Mouse (Mus musculus): ENCODE measurements around the gene 4930503B20Rik. TPM values are rescaled to one million over a fixed set of nuclear protein-coding genes. Genes with fewer than 3 reads are reported as not detected.

4930503B20Rik gene
- polyA plus RNA-seq, 1 experiment from 2014 or later, result not detected

GRCm38 (mm10) chr3:146682140-146682651, 31.1 kb upstream of the 4930503B20Rik start:
- Histone ChIP-seq H3K36me3 (ENCODE audit: control insufficient read depth, insufficient read depth, low read length) (no peaks in the 10 kb centered on the region), H3K4me1 (ENCODE audit: control insufficient read depth, insufficient read depth, low read length) (peaks cover 4% of the 10 kb centered on the region; the same call in 1 of the 2 replicates), H3K9ac (replicated peaks; ENCODE audit: low read depth, low read length) (no peak overlapping the region; the same call in 1 of the 2 replicates), H3K27me3 (ENCODE audit: control insufficient read depth, insufficient read depth, low read length) (no peaks in the 10 kb centered on the region), H3K27ac (ENCODE audit: low read length) (peak overlapping the region; percentile 18; the same call in 1 of the 2 replicates), H3K4me3 (ENCODE audit: low read depth, low read length) (peak overlapping the region; percentile 10; the same call in 1 of the 2 replicates), H3K9me3 (ENCODE audit: control insufficient read depth, low read depth, low read length) (no peaks in the 10 kb centered on the region), H3K4me2 (replicated peaks; ENCODE audit: low read depth, low read length) (peak overlapping the region; percentile 43)
- 42% methylated on average over 13 of the region's 13 CpGs for WGBS
- ATAC-seq (ENCODE audit: insufficient number of reproducible peaks, insufficient read depth, low FRiP score, low read depth), result no peak

- 65% methylated on average over 8 of the region's 8 CpGs for WGBS
- H3K27me3 ChIP-seq (ENCODE audit: control insufficient read depth, insufficient read depth, low read length), result no peaks in the 10 kb centered on the region
- no peaks in the 10 kb centered on the region for H3K9me3 ChIP-seq (ENCODE audit: control insufficient read depth, low read depth, low read length)
- no peak for ATAC-seq (ENCODE audit: insufficient number of reproducible peaks, insufficient read depth, low FRiP score, low read depth)
- peak overlapping the region; percentile 43 for H3K4me2 ChIP-seq (replicated peaks; ENCODE audit: low read depth, low read length)
- H3K36me3 ChIP-seq (ENCODE audit: control insufficient read depth, insufficient read depth, low read length), result no peaks in the 10 kb centered on the region
- no peak overlapping the region for H3K9ac ChIP-seq (replicated peaks; ENCODE audit: low read depth, low read length)
- H3K4me3 ChIP-seq (ENCODE audit: low read depth, low read length), result no peak overlapping the region
- no peak overlapping the region for H3K27ac ChIP-seq (ENCODE audit: low read length)
- H3K4me1 ChIP-seq (ENCODE audit: control insufficient read depth, insufficient read depth, low read length), result peaks cover 4% of the 10 kb centered on the region; the same call in 1 of the 2 replicates
These were observed 30.6 kb upstream of the 4930503B20Rik start for GRCm38 (mm10) chr3:146681696-146682095.

GRCm38 (mm10) chr3:146680625-146681024, 29.5 kb upstream of the 4930503B20Rik start:
- no peak overlapping the region for H3K4me3 ChIP-seq (ENCODE audit: low read depth, low read length)
- no peaks in the 10 kb centered on the region for H3K27me3 ChIP-seq (ENCODE audit: control insufficient read depth, insufficient read depth, low read length)
- H3K9ac ChIP-seq (replicated peaks; ENCODE audit: low read depth, low read length), result no peak overlapping the region
- H3K36me3 ChIP-seq (ENCODE audit: control insufficient read depth, insufficient read depth, low read length), result no peaks in the 10 kb centered on the region
- WGBS, result 94% methylated on average over 13 of the region's 13 CpGs
- H3K4me2 ChIP-seq (replicated peaks; ENCODE audit: low read depth, low read length), result no peak overlapping the region
- H3K4me1 ChIP-seq (ENCODE audit: control insufficient read depth, insufficient read depth, low read length), result peaks cover 4% of the 10 kb centered on the region; the same call in 1 of the 2 replicates
- no peak overlapping the region for H3K27ac ChIP-seq (ENCODE audit: low read length)
- no peaks in the 10 kb centered on the region for H3K9me3 ChIP-seq (ENCODE audit: control insufficient read depth, low read depth, low read length)
- ATAC-seq (ENCODE audit: insufficient number of reproducible peaks, insufficient read depth, low FRiP score, low read depth), result no peak

GRCm38 (mm10) chr3:146679646-146680045, 28.5 kb upstream of the 4930503B20Rik start:
- no peak for ATAC-seq (ENCODE audit: insufficient number of reproducible peaks, insufficient read depth, low FRiP score, low read depth)
- 91% methylated on average over 16 of the region's 16 CpGs for WGBS
- H3K27ac ChIP-seq (ENCODE audit: low read length), result no peak overlapping the region
- H3K4me2 ChIP-seq (replicated peaks; ENCODE audit: low read depth, low read length), result no peak overlapping the region
- H3K36me3 ChIP-seq (ENCODE audit: control insufficient read depth, insufficient read depth, low read length), result no peaks in the 10 kb centered on the region
- H3K9me3 ChIP-seq (ENCODE audit: control insufficient read depth, low read depth, low read length), result no peaks in the 10 kb centered on the region
- H3K27me3 ChIP-seq (ENCODE audit: control insufficient read depth, insufficient read depth, low read length), result no peaks in the 10 kb centered on the region
- H3K4me3 ChIP-seq (ENCODE audit: low read depth, low read length), result no peak overlapping the region
- peaks cover 4% of the 10 kb centered on the region; the same call in 1 of the 2 replicates for H3K4me1 ChIP-seq (ENCODE audit: control insufficient read depth, insufficient read depth, low read length)
- H3K9ac ChIP-seq (replicated peaks; ENCODE audit: low read depth, low read length), result no peak overlapping the region

DNA sequence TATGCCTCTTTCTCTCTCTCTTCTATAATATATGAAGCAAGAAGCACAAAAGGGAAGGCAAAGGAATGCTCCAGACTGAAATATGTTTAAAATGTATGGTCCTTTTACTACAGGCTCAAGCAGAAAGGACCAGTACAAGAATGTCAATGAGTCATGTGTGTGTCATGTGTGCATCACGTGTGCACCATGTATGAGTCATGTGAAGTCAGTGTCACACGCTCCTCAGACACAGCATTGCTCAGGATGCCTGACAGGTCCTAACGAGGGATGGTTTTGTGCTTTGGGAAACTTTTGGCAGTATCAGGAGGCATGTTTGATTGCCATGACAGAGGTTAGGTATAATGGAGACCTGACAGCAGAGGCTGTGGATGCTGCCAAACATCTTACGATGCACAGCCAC, 25.1 kb upstream of the 4930503B20Rik start:
- no peaks in the 10 kb centered on the region for H3K36me3 ChIP-seq (ENCODE audit: control insufficient read depth, insufficient read depth, low read length)
- H3K4me2 ChIP-seq (replicated peaks; ENCODE audit: low read depth, low read length), result no peak overlapping the region

GRCm38 (mm10) chr3:146675101-146675500, 24.0 kb upstream of the 4930503B20Rik start:
- no peak for ATAC-seq (ENCODE audit: insufficient number of reproducible peaks, insufficient read depth, low FRiP score, low read depth)
- H3K9ac ChIP-seq (replicated peaks; ENCODE audit: low read depth, low read length), result no peak overlapping the region
- H3K27me3 ChIP-seq (ENCODE audit: control insufficient read depth, insufficient read depth, low read length), result no peaks in the 10 kb centered on the region
- H3K27ac ChIP-seq (ENCODE audit: low read length), result no peak overlapping the region
- no peaks in the 10 kb centered on the region for H3K36me3 ChIP-seq (ENCODE audit: control insufficient read depth, insufficient read depth, low read length)
- 84% methylated on average over 1 of the region's 1 CpGs for WGBS
- no peaks in the 10 kb centered on the region for H3K4me1 ChIP-seq (ENCODE audit: control insufficient read depth, insufficient read depth, low read length)
- H3K4me3 ChIP-seq (ENCODE audit: low read depth, low read length), result no peak overlapping the region
- no peaks in the 10 kb centered on the region for H3K9me3 ChIP-seq (ENCODE audit: control insufficient read depth, low read depth, low read length)
- no peak overlapping the region for H3K4me2 ChIP-seq (replicated peaks; ENCODE audit: low read depth, low read length)

More for the DNA sequence above, 25.1 kb upstream of the 4930503B20Rik start:
- H3K4me1 ChIP-seq (ENCODE audit: control insufficient read depth, insufficient read depth, low read length), result no peaks in the 10 kb centered on the region
- H3K4me3 ChIP-seq (ENCODE audit: low read depth, low read length), result no peak overlapping the region
- 92% methylated on average over 4 of the region's 4 CpGs for WGBS
- no peaks in the 10 kb centered on the region for H3K9me3 ChIP-seq (ENCODE audit: control insufficient read depth, low read depth, low read length)
- H3K27ac ChIP-seq (ENCODE audit: low read length), result no peak overlapping the region
- no peak for ATAC-seq (ENCODE audit: insufficient number of reproducible peaks, insufficient read depth, low FRiP score, low read depth)
- H3K27me3 ChIP-seq (ENCODE audit: control insufficient read depth, insufficient read depth, low read length), result no peaks in the 10 kb centered on the region
- H3K9ac ChIP-seq (replicated peaks; ENCODE audit: low read depth, low read length), result no peak overlapping the region

- no peak for ATAC-seq (ENCODE audit: insufficient number of reproducible peaks, insufficient read depth, low FRiP score, low read depth)
- H3K4me3 ChIP-seq (ENCODE audit: low read depth, low read length), result no peak overlapping the region
- no peaks in the 10 kb centered on the region for H3K9me3 ChIP-seq (ENCODE audit: control insufficient read depth, low read depth, low read length)
- H3K9ac ChIP-seq (replicated peaks; ENCODE audit: low read depth, low read length), result no peak overlapping the region
- H3K4me1 ChIP-seq (ENCODE audit: control insufficient read depth, insufficient read depth, low read length), result no peaks in the 10 kb centered on the region
- 68% methylated on average over 2 of the region's 2 CpGs for WGBS
- no peak overlapping the region for H3K27ac ChIP-seq (ENCODE audit: low read length)
- H3K36me3 ChIP-seq (ENCODE audit: control insufficient read depth, insufficient read depth, low read length), result no peaks in the 10 kb centered on the region
- H3K4me2 ChIP-seq (replicated peaks; ENCODE audit: low read depth, low read length), result no peak overlapping the region
- no peaks in the 10 kb centered on the region for H3K27me3 ChIP-seq (ENCODE audit: control insufficient read depth, insufficient read depth, low read length)
These were observed 20.0 kb upstream of the 4930503B20Rik start for GRCm38 (mm10) chr3:146671121-146671520.

GRCm38 (mm10) chr3:146661907-146662306, 10.8 kb upstream of the 4930503B20Rik start:
- H3K27me3 ChIP-seq (ENCODE audit: control insufficient read depth, insufficient read depth, low read length), result no peaks in the 10 kb centered on the region
- no peaks in the 10 kb centered on the region for H3K36me3 ChIP-seq (ENCODE audit: control insufficient read depth, insufficient read depth, low read length)
- H3K9ac ChIP-seq (replicated peaks; ENCODE audit: low read depth, low read length), result no peak overlapping the region
- H3K9me3 ChIP-seq (ENCODE audit: control insufficient read depth, low read depth, low read length), result no peaks in the 10 kb centered on the region
- 80% methylated on average over 7 of the region's 7 CpGs for WGBS
- H3K4me1 ChIP-seq (ENCODE audit: control insufficient read depth, insufficient read depth, low read length), result no peaks in the 10 kb centered on the region
- H3K27ac ChIP-seq (ENCODE audit: low read length), result no peak overlapping the region
- ATAC-seq (ENCODE audit: insufficient number of reproducible peaks, insufficient read depth, low FRiP score, low read depth), result no peak
- H3K4me2 ChIP-seq (replicated peaks; ENCODE audit: low read depth, low read length), result no peak overlapping the region
- no peak overlapping the region for H3K4me3 ChIP-seq (ENCODE audit: low read depth, low read length)

- Histone ChIP-seq H3K27me3 (ENCODE audit: control insufficient read depth, insufficient read depth, low read length) (no peaks in the 10 kb centered on the region), H3K9ac (replicated peaks; ENCODE audit: low read depth, low read length) (no peak overlapping the region), H3K4me1 (ENCODE audit: control insufficient read depth, insufficient read depth, low read length) (no peaks in the 10 kb centered on the region), H3K4me2 (replicated peaks; ENCODE audit: low read depth, low read length) (no peak overlapping the region), H3K4me3 (ENCODE audit: low read depth, low read length) (no peak overlapping the region), H3K27ac (ENCODE audit: low read length) (no peak overlapping the region), H3K36me3 (ENCODE audit: control insufficient read depth, insufficient read depth, low read length) (no peaks in the 10 kb centered on the region), H3K9me3 (ENCODE audit: control insufficient read depth, low read depth, low read length) (no peaks in the 10 kb centered on the region)
- ATAC-seq (ENCODE audit: insufficient number of reproducible peaks, insufficient read depth, low FRiP score, low read depth), result no peak
- WGBS, result 61% methylated on average over 6 of the region's 6 CpGs
These were observed 9.9 kb upstream of the 4930503B20Rik start for GRCm38 (mm10) chr3:146661001-146661400.

Data from stomach, embryonic 14.5 days (tissue).